Mouse (Mus musculus) liver, embryonic 14.5 days (tissue): ENCODE measurements around the gene Cyp27a1.

ENCODE experiments used
- CTCF ChIP-seq: IDR thresholded peaks from 2 replicates; pipeline ENCODE4 v1.5.1; 2016; ENCODE audit warnings: antibody characterized with exemption, low read depth, control low read depth
- EP300 ChIP-seq: IDR thresholded peaks from 2 replicates; pipeline ENCODE4 v1.6.1; 2016; ENCODE audit warnings: antibody characterized with exemption, low read depth

- TF ChIP-seq CTCF = peak; percentile 51
- TF ChIP-seq EP300 = no peak
These were observed 10.4 kb downstream of the Cyp27a1 start for GRCm38 (mm10) chr1:74723748-74724147.
